Mouse (Mus musculus) kidney, adult 8-10 months (tissue): ENCODE measurements around the gene Cyp21a1.
"Not testable (repeated sequence)": the region's sequence is repeated elsewhere in the genome, so short reads cannot be mapped to it uniquely, and the experiment has no call there.

Source experiments
- DNase-seq, 2 experiments: peaks; one replicate each; pipeline ENCODE4 v3.0.0; 2022

The Cyp21a1 gene

DNA sequence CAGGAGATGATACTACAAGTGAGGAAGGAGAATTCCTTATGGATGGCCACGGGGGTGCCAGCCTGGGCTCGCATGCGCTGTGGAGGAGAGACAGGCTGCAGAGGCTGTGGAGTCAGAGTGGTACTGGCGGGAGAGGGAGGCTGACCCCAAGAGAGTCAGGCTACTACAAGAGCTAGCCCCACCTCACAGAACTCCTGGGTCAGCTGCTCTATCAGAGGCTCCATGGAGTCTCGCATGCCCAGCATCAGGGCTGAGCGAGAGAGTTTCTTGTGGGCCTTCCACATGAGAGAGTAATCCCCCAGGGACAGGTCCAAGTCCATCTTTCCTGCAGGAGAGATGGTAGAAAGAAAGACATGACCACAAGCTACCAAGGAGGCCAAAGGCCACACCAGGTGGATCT lies 994 bp downstream of the Cyp21a1 start:
- DNase-seq: not testable (repeated sequence)

DNA sequence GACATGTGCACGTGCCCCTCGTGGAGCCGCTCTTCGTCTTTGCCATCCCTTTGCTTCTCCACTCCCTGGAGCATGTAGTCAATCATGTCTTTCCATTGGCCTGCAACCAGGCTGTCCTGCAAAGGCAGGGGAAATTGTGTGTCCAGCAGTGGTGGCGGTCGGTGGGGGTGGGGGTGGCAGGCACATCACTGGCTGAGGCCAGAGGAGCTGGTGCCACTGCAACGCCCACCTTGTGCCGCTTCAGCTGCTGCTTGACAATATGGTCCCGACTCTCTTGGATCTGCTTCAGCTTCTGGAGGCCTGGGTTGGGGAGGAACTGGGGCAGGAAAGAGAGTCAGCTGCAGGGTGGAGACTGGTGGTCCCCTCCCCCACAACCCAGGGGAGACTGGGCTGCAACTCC lies 1.6 kb downstream of the Cyp21a1 start:
- DNase-seq: not testable (repeated sequence)

DNA sequence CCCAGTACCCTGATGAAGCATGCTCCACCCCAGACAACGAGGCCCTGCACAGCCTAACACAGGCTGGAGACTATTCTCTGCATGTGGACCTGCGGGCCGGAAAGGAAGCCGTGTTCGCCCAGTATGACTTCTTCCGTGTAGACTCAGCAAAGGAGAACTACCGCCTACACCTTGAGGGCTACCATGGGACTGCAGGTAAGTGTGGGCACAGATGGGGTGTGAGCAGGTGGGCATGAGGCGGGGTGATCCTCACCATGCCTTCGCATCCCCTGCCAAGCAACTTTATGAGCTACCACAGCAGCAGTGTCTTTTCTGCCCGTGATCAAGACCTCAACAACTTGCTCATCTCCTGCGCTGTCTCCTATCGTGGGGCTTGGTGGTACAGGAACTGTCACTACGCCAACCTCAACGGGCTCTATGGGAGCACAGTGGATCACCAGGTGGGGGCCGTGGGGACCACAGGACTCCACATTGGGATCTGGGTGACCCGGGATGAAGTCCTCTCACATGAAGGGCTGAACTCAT lies 3.5 kb downstream of the Cyp21a1 start:
- DNase-seq: not testable (repeated sequence)

DNA sequence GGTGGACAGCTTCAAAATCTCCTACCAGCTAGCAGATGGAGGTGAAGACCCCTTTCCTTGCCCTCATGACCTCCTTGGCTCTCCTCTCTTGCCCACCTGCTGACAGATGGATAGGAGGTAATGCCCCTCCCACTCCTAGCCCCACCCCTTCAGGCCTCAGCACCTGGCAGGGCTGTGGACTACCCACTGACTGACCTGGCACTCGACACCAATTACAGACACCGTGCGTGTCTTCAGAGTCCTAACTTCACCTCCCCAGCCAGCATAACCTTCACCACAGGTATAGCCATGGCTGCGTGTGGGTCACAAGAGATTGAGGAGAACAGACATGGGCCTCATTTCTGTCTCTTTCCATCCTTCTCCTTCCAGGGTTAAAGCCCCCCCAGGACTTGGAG lies 4.8 kb downstream of the Cyp21a1 start:
- DNase-seq: no peak

DNA sequence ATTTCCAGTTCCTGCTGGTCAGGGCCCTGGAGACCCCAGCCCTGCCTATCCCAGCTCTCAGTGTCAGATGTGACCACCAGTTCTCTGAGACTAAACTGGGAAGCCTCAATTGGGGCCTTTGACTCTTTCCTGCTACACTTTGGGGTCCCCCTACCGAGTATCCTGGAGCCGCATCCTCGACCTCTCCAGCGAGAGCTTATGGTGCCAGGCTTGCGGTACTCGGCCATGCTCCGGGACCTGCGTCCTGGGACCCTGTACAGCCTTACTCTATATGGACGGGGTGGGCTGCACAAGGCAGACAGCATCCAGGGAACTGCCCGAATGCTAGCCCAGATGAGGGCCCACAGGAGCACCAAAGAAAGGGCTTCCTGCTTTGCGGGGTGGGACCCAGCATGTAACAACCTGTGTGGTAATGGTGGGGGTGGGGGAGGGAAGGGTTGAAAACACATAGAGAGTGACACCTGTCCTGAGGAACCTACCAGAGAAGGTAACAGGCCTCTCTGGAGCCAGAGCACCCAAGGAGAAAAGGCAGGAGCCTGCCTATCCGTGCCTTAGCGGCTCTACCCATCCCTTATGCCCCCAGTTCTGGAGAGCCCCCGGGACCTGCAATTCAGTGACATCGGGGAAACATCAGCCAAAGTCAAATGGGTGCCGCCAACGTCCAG lies 5.4 kb downstream of the Cyp21a1 start:
- DNase-seq: no peak

DNA sequence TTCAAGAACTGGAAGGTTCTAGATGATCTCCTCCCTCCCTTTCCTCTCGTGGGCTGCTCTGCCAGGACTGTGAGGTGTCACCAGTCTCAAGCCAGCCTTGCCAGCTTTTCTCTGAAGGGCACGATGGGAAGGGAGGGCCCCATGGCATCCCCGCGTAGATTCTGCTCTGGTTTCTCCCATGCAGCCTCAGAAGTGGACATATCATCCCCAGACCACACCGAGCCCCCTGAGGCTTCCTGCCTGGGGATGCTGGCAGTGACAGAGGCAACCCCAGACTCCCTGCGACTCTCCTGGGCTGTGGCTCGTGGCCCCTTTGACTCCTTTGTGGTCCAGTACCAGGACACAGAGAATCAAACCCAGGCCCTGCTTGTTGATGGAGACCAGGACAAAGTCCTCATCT lies 6.3 kb downstream of the Cyp21a1 start:
- DNase-seq: not testable (repeated sequence)

DNA sequence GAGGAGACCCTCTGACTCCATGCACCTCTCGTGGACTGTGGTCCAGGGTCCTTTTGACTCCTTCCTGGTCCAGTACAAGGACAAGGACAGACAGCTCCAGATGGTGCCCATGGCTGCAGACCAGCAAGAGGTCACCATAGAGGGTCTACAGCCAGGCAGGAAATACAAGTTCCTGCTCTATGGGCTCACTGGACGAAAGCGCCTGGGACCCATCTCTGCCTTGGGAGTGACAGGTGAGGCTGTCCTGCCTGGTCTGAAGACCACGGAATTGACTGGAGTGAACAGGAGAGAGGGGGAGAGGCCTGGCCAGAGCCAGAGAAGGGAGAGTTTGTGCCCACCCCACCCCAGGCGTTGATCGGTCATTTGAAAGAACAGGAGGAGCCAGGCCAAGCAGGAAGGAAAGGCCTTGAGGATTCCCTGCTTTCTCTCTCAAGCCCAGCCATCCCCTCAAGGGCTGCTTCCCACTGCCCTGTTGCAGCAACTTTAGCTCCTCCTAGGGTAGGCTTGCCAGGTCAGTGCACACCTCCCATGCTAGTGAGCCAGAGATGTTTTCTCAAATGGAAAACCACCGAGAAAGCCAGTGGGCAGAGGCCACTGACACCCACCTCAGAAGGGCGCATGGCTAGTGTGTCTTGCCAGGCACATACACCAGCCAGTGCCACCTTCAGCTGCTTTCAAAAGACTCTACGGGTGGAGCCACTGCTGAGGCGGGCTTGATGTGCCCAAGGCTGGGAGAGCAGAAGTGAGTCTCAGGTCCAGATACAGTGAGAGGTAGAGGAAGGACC lies 7.0 kb downstream of the Cyp21a1 start:
- not testable (repeated sequence) for DNase-seq

DNA sequence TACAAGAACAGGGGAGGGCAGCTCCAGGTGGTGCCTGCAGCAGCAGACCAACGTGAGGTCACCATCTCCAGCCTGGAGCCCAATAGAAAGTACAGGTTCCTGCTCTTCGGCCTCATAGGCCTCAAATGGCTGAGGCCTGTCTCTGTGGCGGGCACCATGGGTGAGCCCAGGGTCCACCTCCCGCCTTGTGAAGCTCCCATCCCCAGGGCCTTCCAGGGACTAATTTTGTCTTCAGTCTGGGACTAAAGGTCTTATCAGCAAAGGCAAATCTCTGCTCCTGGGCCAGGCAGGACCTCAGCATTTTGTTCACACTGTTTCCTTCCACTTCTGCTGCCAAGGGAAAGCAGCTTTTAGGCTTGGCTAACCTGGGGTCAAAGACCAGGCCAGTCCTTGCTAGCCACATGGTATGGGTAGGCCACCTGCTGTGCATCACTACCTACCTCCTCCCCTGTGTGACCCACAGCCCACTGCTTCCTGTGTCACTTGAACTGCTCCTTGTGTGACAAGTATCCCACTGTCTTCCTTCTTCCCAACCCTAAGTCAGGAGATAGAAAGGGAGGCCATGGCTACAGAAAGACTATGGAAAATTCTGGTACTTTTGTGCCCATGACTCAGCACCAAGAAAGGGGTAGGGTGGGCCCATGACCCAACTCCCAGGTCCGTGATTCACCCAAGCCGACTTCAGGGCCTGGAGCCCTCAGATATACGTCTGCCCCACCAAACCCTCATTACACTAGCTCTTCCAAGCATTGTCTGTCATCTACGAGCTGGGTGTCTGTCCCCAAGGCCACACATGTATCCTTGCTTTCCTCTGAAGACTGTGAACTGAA lies 7.8 kb downstream of the Cyp21a1 start:
- no peak for DNase-seq

GRCm38 (mm10) chr17:34795633-34796032 lies 8.7 kb downstream of the Cyp21a1 start:
- peak in 1 of 2 experiments; percentile 65 for DNase-seq

GRCm38 (mm10) chr17:34795016-34795415 lies 9.3 kb downstream of the Cyp21a1 start:
- no peak for DNase-seq

DNA sequence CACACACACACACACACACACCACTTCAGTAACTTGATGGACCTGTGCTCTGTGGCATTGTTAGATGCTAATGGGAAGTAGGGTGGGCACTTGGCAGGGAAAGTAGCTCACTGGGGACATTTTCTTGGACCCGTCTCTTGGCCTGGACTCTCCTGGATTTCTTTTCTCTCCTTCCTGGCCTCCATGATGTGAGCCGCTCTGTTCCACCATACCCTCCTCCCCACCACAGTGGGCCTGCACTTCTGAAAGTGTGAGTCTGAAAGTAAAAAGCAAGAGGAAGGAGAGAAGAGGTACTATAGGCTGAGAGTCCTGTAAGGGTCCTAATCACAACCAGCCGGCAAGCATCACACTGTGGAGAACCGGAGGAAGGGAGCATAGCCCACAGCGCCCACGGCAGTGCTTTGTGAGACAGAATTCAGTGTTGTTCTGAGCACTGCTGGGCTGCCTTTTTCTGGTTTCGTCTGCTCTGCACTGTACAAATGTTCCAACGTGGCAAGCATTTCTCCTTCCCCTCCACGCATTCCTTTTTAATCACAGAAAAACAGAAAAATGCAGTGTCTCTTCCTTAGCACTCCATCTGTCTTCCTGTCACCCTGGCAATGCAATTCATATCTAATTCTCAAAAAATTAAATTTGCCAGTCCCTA lies 26.6 kb downstream of the Cyp21a1 start:
- DNase-seq: no peak

GRCm38 (mm10) chr17:34761471-34761870 lies 42.9 kb downstream of the Cyp21a1 start:
- DNase-seq: no peak
